Mouse (Mus musculus): ENCODE results near the gene Slc9a3.

DNA sequence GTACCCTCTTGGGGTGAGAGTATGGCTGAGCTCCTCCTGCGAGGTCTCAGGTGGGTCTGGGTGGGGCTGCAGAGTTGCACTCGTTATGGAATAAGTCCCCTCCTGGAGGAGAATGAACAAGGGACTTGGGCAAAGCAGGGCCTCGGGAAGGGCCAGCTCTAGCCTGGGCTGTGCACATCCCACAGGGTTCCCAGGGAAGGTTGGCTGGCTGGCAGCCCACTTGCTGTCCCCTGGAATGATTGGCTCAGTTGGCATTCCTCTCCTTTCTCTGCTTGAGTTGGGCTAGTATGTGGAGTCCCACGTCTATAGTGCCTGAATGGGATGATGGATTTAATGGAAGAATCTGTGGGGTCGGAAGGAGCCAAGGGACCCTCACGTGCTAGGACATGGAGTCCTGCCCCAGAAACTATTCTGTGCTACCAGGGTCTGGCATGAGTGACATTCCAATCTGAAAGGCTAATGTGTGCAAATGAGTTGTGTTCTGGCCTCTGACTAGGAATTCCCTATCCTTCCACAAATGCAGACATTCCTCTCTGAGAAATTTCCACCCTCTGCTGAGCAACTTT is 7.5 kb upstream of the Slc9a3 start:
- TF ChIP-seq POLR2AphosphoS2 (IDR thresholded peaks at IDR 0.05; ENCODE audit: insufficient read length, low read depth), result no peak
- no peak for TF ChIP-seq POLR2A (IDR thresholded peaks at IDR 0.05; ENCODE audit: insufficient read length, low read depth)
- TF ChIP-seq MYOG (IDR thresholded peaks at IDR 0.05; ENCODE audit: control insufficient read depth in 1 of 3, insufficient read depth in 1 of 3, insufficient read length in 2 of 3, low read depth in 2 of 3), result no peak
- no peak for TF ChIP-seq E2F4 (IDR thresholded peaks at IDR 0.05; ENCODE audit: insufficient read depth)
- no peak for TF ChIP-seq TCF12 (IDR thresholded peaks at IDR 0.05; ENCODE audit: insufficient read depth, poor library complexity, severe bottlenecking)
- no peak for TF ChIP-seq MAX (IDR thresholded peaks at IDR 0.05; ENCODE audit: low read depth)
- TF ChIP-seq MYOD1 (IDR thresholded peaks at IDR 0.05; ENCODE audit: control insufficient read depth in 1 of 3, insufficient read length in 2 of 3, low read depth in 2 of 3), result no peak
- no peak for TF ChIP-seq USF1 (IDR thresholded peaks at IDR 0.05; ENCODE audit: low read depth)
- no peak for TF ChIP-seq SRF (IDR thresholded peaks at IDR 0.05; ENCODE audit: control insufficient read depth, insufficient read length, low read depth)

Measured in myocyte (in vitro differentiated cells).